Mouse (Mus musculus) adrenal gland, postnatal 10 days (tissue): Measurements from ENCODE around the gene Igsf10. TPM values are rescaled to one million over a fixed set of nuclear protein-coding genes. Genes with fewer than 3 reads are reported as not detected.
"Not testable (repeated sequence)": the region's sequence is repeated elsewhere in the genome, so short reads cannot be mapped to it uniquely, and the experiment has no call there.

ENCODE experiments used
- DNase-seq: peaks from one replicate; pipeline ENCODE4 v3.0.0; 2021; ENCODE audit warnings: mixed read lengths
- long read RNA-seq, 2 experiments: library from polyadenylated mRNA; stranded (forward); transcript quantifications; one replicate each; pipeline ENCODE4 v2.0.0; 2021
- total RNA-seq, 2 experiments: library from RNA; stranded (reverse); gene quantifications; 2 replicates each; pipeline ENCODE4 v1.2.3; 2021

Igsf10 gene
- total RNA-seq, result 1 to 10 TPM; 9.0 to 9.2 TPM
- long read RNA-seq, experiment 1, result 0 reads
- long read RNA-seq, experiment 2, partial matches to known transcripts, result 0 of 1 reads
- long read RNA-seq, experiment 2, other reads (novel, unspliced or antisense), result 1 of 1 reads

GRCm38 (mm10) chr3:59344065-59344905, at the start of gene Igsf10:
Igsf10 (minus strand) TSS chr3:59344394.
- peak; percentile 50 for DNase-seq

- DNase-seq, result no peak
These were observed 41.4 kb upstream of the Igsf10 start for GRCm38 (mm10) chr3:59385553-59385952.

- DNase-seq, result no peak
These were observed 40.8 kb upstream of the Igsf10 start for GRCm38 (mm10) chr3:59385000-59385399.

GRCm38 (mm10) chr3:59384321-59384720, 40.1 kb upstream of the Igsf10 start:
- DNase-seq, result no peak

GRCm38 (mm10) chr3:59378791-59379190, 34.6 kb upstream of the Igsf10 start:
- not testable (repeated sequence) for DNase-seq

GRCm38 (mm10) chr3:59361895-59362294, 17.7 kb upstream of the Igsf10 start:
- no peak for DNase-seq

- DNase-seq, result no peak
These were observed 15.9 kb upstream of the Igsf10 start for GRCm38 (mm10) chr3:59360102-59360501.

GRCm38 (mm10) chr3:59354156-59354555, 10.0 kb upstream of the Igsf10 start:
- DNase-seq, result peak; percentile 52

- DNase-seq, result no peak
These were observed 7.6 kb upstream of the Igsf10 start for GRCm38 (mm10) chr3:59351768-59352167.

- DNase-seq, result peak; percentile 32
These were observed 1.2 kb downstream of the Igsf10 start for GRCm38 (mm10) chr3:59343026-59343425.

GRCm38 (mm10) chr3:59341647-59342427, 2.4 kb downstream of the Igsf10 start:
- no peak for DNase-seq

GRCm38 (mm10) chr3:59328526-59328925, 15.7 kb downstream of the Igsf10 start:
- DNase-seq, result no peak

- DNase-seq, result peak; percentile 71
These were observed 22.8 kb downstream of the Igsf10 start for GRCm38 (mm10) chr3:59321278-59321876.

GRCm38 (mm10) chr3:59316077-59316476, 28.1 kb downstream of the Igsf10 start:
- no peak for DNase-seq

GRCm38 (mm10) chr3:59312610-59313009, 31.6 kb downstream of the Igsf10 start:
- peak; percentile 4 for DNase-seq

GRCm38 (mm10) chr3:59305518-59305917, 38.7 kb downstream of the Igsf10 start:
- DNase-seq, result no peak

- no peak for DNase-seq
These were observed 39.2 kb downstream of the Igsf10 start for GRCm38 (mm10) chr3:59304944-59305343.

GRCm38 (mm10) chr3:59297653-59298052, 46.5 kb downstream of the Igsf10 start:
- DNase-seq, result no peak

GRCm38 (mm10) chr3:59296563-59297130, 47.5 kb downstream of the Igsf10 start:
- no peak for DNase-seq

GRCm38 (mm10) chr3:59295699-59296562, 48.3 kb downstream of the Igsf10 start:
- DNase-seq, result no peak
